Mouse (Mus musculus): Measurements from ENCODE around the gene Tmem150a. TPM values are rescaled to one million over a fixed set of nuclear protein-coding genes. Genes with fewer than 3 reads are reported as not detected.

Tmem150a gene
- polyA plus RNA-seq, 1 experiment from 2014 or later, result 16.4 TPM

DNA sequence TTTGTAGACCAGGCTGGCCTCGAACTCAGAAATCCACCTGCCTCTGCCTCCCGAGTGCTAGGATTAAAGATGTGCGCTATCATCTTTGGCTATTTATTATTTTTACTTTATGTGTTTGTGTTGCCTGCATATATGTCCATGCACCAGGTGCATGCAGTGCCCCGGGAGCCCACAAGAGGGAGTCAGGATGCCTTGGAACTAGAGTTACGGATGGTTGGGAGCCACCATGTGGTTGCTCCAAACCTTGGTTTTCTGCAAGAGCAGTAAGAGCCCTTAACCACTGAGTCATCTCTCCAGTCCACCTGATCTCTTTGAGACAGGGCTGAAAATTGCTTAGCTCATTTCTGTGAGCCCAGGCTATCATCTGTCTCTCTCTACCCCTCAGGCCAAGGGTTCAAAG, 51.9 kb downstream of the Tmem150a start:
- Histone ChIP-seq H3K4me2 (ENCODE audit: low read depth, low read length) (no peak overlapping the region), H3K4me1 (ENCODE audit: control insufficient read depth, insufficient read depth, low read length) (no peaks in the 10 kb centered on the region), H3K9me3 (ENCODE audit: control insufficient read depth, low read length) (no peaks in the 10 kb centered on the region), H3K27me3 (replicated peaks; ENCODE audit: control insufficient read depth, insufficient read depth, low read length) (no peaks in the 10 kb centered on the region), H3K9ac (ENCODE audit: low read depth, low read length) (no peak overlapping the region), H3K36me3 (ENCODE audit: control insufficient read depth, insufficient read depth, low read length) (no peaks in the 10 kb centered on the region), H3K27ac (ENCODE audit: low read length) (no peak overlapping the region), H3K4me3 (ENCODE audit: low read length) (no peak overlapping the region)
- 2% methylated on average over 5 of the region's 5 CpGs for WGBS
- peak; percentile 72 for ATAC-seq

Other genes with a start within 250 kb of the Tmem150a start
- 9.3 and 9.6 TPM in 2 replicates for gene Atoh8, start 119.9 kb upstream of the Tmem150a start, polyA plus RNA-seq (2015; fragmentation: Nextera tagmentation; extraction: Ambion mirVana)
- 0.11 and 0.18 TPM in 2 replicates for gene Sftpb, start 50.8 kb upstream of the Tmem150a start, polyA plus RNA-seq (2015; fragmentation: Nextera tagmentation; extraction: Ambion mirVana)
- 30.0 and 33.0 TPM in 2 replicates for gene Usp39, start 10.3 kb upstream of the Tmem150a start, polyA plus RNA-seq (2015; fragmentation: Nextera tagmentation; extraction: Ambion mirVana)
- gene 0610030E20Rik, start 8.1 kb upstream of the Tmem150a start, polyA plus RNA-seq (2015; fragmentation: Nextera tagmentation; extraction: Ambion mirVana), result 27.6 and 27.7 TPM in 2 replicates
- 159 and 162 TPM in 2 replicates for gene Rnf181, start 11.5 kb downstream of the Tmem150a start, polyA plus RNA-seq (2015; fragmentation: Nextera tagmentation; extraction: Ambion mirVana)
- 17.3 and 17.8 TPM in 2 replicates for gene Vamp5, start 25.0 kb downstream of the Tmem150a start, polyA plus RNA-seq (2015; fragmentation: Nextera tagmentation; extraction: Ambion mirVana)
- gene Vamp8, start 35.3 kb downstream of the Tmem150a start, polyA plus RNA-seq (2015; fragmentation: Nextera tagmentation; extraction: Ambion mirVana), result 251 and 269 TPM in 2 replicates
- 20.3 and 23.7 TPM in 2 replicates for gene Ggcx, start 58.9 kb downstream of the Tmem150a start, polyA plus RNA-seq (2015; fragmentation: Nextera tagmentation; extraction: Ambion mirVana)
- 268 and 293 TPM in 2 replicates for gene Mat2a, start 84.1 kb downstream of the Tmem150a start, polyA plus RNA-seq (2015; fragmentation: Nextera tagmentation; extraction: Ambion mirVana)
- gene Sh2d6, start 166.3 kb downstream of the Tmem150a start, polyA plus RNA-seq (2015; fragmentation: Nextera tagmentation; extraction: Ambion mirVana), result 0.32 and 0.42 TPM in 2 replicates
- gene Capg, start 188.9 kb downstream of the Tmem150a start, polyA plus RNA-seq (2015; fragmentation: Nextera tagmentation; extraction: Ambion mirVana), result 33.1 and 35.2 TPM in 2 replicates
- 15.6 and 15.8 TPM in 2 replicates for gene Elmod3, start 243.0 kb downstream of the Tmem150a start, polyA plus RNA-seq (2015; fragmentation: Nextera tagmentation; extraction: Ambion mirVana)
- gene Retsat, start 243.0 kb downstream of the Tmem150a start, polyA plus RNA-seq (2015; fragmentation: Nextera tagmentation; extraction: Ambion mirVana), result 41.1 and 44.0 TPM in 2 replicates

Data from intestine, embryonic 16.5 days (tissue).